Mouse (Mus musculus) left cerebral cortex, adult 8-10 months (tissue): ENCODE measurements at regions not wholly inside any gene's neighbourhood (a gene's known extent, or its start where the extent isn't known, plus 50 kb on each side); places are given as distances from the start of the nearest gene placed in this dataset.

ENCODE experiments used
- DNase-seq, 2 experiments: peaks; one replicate each; pipeline ENCODE4 v3.0.0; 2022; ENCODE audit warnings: low spot score in 2 of 2

DNA sequence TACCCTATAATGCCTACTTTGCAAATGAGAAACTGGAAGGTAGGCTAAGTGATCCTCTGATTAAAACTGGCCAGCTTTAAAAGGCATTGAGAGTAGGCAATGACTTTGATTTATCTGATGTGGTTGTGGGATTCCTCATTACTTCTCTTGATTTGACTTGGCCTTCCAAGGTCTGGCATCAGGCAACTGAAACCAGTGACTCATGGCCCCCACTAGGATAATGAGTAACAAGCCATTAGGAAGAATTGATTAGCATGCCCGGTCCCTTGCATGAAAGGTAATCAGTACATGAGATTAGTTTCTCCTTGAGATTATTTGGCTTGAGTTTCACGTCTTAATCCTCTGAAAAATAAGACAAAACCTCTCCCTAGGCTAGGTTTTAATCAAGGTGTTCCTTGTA, 56.8 kb upstream of the Magi1 start:
- no peak for DNase-seq

DNA sequence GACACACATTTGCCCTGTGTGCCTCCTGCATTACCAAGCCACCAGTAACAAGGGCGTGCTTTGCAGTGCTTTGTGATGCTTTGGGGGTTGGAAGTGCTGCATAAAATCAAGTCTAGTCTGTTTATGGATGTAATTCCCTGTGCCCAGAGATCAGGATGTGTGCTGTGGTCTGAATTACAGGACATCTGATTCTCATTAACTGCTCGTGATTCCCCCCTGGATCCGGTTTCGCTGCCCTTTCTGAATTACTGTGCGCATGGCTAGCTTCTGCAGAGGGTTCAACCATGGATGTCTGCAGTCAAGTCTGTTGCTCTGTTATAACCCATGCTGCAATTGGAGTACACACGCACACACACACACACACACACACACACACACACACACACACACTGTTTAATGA, 52.5 kb upstream of the Magi1 start:
- no peak for DNase-seq
